Mouse (Mus musculus) kidney, embryonic 16.5 days (tissue): ENCODE results near the gene Tnfrsf4. TPM values are rescaled to one million over a fixed set of nuclear protein-coding genes. Genes with fewer than 3 reads are reported as not detected.

Source experiments
- ATAC-seq: fragments of 200-750 bp; cut with Nextera tagmentation; 2 replicates; pipeline ENCODE4 v1.8.0; 2017; ENCODE audit warnings: moderate TSS enrichment; ENCODE audit not compliant: low FRiP score, low TSS enrichment
- H3K27ac ChIP-seq: fragments of 300-500 bp; sonication (generic); 2 replicates; pipeline ENCODE4 v1.5.1; 2014; ENCODE audit warnings: low read length
- H3K27me3 ChIP-seq: fragments of 300-500 bp; sonication (generic); 2 replicates; pipeline ENCODE4 v1.6.1; 2014; ENCODE audit warnings: low read length, control low read depth, mixed read lengths; ENCODE audit not compliant: insufficient read depth
- H3K36me3 ChIP-seq: fragments of 300-500 bp; sonication (generic); 2 replicates; pipeline ENCODE4 v1.6.1; 2014; ENCODE audit warnings: low read length, control low read depth, mixed read lengths; ENCODE audit not compliant: insufficient read depth
- H3K4me1 ChIP-seq: fragments of 300-500 bp; sonication (generic); 2 replicates; pipeline ENCODE4 v1.6.1; 2014; ENCODE audit warnings: low read length, control low read depth, mixed read lengths; ENCODE audit not compliant: insufficient read depth
- H3K4me2 ChIP-seq: fragments of 300-500 bp; sonication (generic); replicated peaks from 2 replicates; pipeline ENCODE4 v1.6.1; 2014; ENCODE audit warnings: low read depth, low read length
- H3K4me3 ChIP-seq: fragments of 300-500 bp; sonication (generic); 2 replicates; pipeline ENCODE4 v1.5.1; 2014; ENCODE audit warnings: mild to moderate bottlenecking, low read length
- H3K9ac ChIP-seq: fragments of 300-500 bp; sonication (generic); replicated peaks from 2 replicates; pipeline ENCODE4 v1.6.1; 2014; ENCODE audit warnings: low read length
- H3K9me3 ChIP-seq: fragments of 300-500 bp; sonication (generic); 2 replicates; pipeline ENCODE4 v1.6.1; 2016; ENCODE audit warnings: low read length, control low read depth
- WGBS: fragments of 180-500 bp; shearing (Covaris S2); extraction: QIAGEN DNeasy Blood & Tissue Kit; methylation state at CpG from one replicate; pipeline ENCODE4 v1.1.7; 2014; 5-methylcytosine and 5-hydroxymethylcytosine counted together
- microRNA counts: library from miRNA; unstranded; fragments of <30 nt; microRNA quantifications from one replicate; lab custom pipeline; 2016
- microRNA-seq: library from miRNA; unstranded; fragments of <30 nt; microRNA quantifications from one replicate; pipeline ENCODE4, GENCODE M21; 2016
- polyA plus RNA-seq: library from polyadenylated mRNA; unstranded; fragments of >200 nt; fragmentation: Nextera tagmentation; extraction: Ambion mirVana; gene quantifications from 2 replicates; pipeline ENCODE4 v1.2.1, GENCODE M21; 2015

The Tnfrsf4 gene
- polyA plus RNA-seq, 1 experiment from 2014 or later = 1.2 TPM

- peak; percentile 83 for ATAC-seq
- Histone ChIP-seq H3K4me3 (peak within 1 kb of the TSS; percentile 47), H3K36me3 (no peaks in the 10 kb centered on the region), H3K27ac (peak within 1 kb of the TSS; percentile 98), H3K4me2 (peak within 1 kb of the TSS; percentile 55), H3K27me3 (no peaks in the 10 kb centered on the region), H3K9ac (peak within 1 kb of the TSS; percentile 74), H3K9me3 (no peaks in the 10 kb centered on the region), H3K4me1 (peaks cover 16% of the 10 kb centered on the region)
- WGBS = 22% methylated on average over 5 of the region's 5 CpGs
Measured at GRCm38 (mm10) chr4:156059261-156059660, 45.6 kb downstream of the Tnfrsf4 start, which contains the start of gene Ttll10. Gene Ttll10, minus strand, starts transcription at chr4:156059414.

- ATAC-seq = peak; percentile 98
- peak overlapping the region; percentile 74 for H3K9ac ChIP-seq
- peak overlapping the region; percentile 98 for H3K27ac ChIP-seq
- peak overlapping the region; percentile 55 for H3K4me2 ChIP-seq
- H3K4me1 ChIP-seq = peaks cover 16% of the 10 kb centered on the region
- peak overlapping the region; percentile 47 for H3K4me3 ChIP-seq
- no peaks in the 10 kb centered on the region for H3K27me3 ChIP-seq
- 24% methylated on average over 10 of the region's 10 CpGs for WGBS
- H3K9me3 ChIP-seq = no peaks in the 10 kb centered on the region
- no peaks in the 10 kb centered on the region for H3K36me3 ChIP-seq
Measured at GRCm38 (mm10) chr4:156059713-156060112, 46.1 kb downstream of the Tnfrsf4 start.

GRCm38 (mm10) chr4:156063861-156064509, 50.3 kb downstream of the Tnfrsf4 start:
- peaks cover 5% of the 10 kb centered on the region for H3K4me1 ChIP-seq
- no peaks in the 10 kb centered on the region for H3K27me3 ChIP-seq
- no peak overlapping the region for H3K4me2 ChIP-seq
- peak overlapping the region; percentile 54 for H3K27ac ChIP-seq
- H3K36me3 ChIP-seq = no peaks in the 10 kb centered on the region
- no peak for ATAC-seq
- WGBS = 18% methylated on average over 4 of the region's 4 CpGs
- no peaks in the 10 kb centered on the region for H3K9me3 ChIP-seq
- H3K9ac ChIP-seq = peak overlapping the region; percentile 23; the same call in 1 of the 2 replicates
- no peak overlapping the region for H3K4me3 ChIP-seq

- no peaks in the 10 kb centered on the region for H3K27me3 ChIP-seq
- no peaks in the 10 kb centered on the region for H3K36me3 ChIP-seq
- peaks cover 5% of the 10 kb centered on the region for H3K4me1 ChIP-seq
- ATAC-seq = no peak
- no peak overlapping the region for H3K4me3 ChIP-seq
- no peaks in the 10 kb centered on the region for H3K9me3 ChIP-seq
- H3K9ac ChIP-seq = no peak overlapping the region
- no peak overlapping the region for H3K4me2 ChIP-seq
- WGBS = 80% methylated on average over 9 of the region's 9 CpGs
- H3K27ac ChIP-seq = peak overlapping the region; percentile 54
Measured at GRCm38 (mm10) chr4:156064510-156064897, 50.9 kb downstream of the Tnfrsf4 start.

- no peak overlapping the region for H3K4me3 ChIP-seq
- ATAC-seq = peak; percentile 52; the same call in 1 of the 2 replicates
- peak overlapping the region; percentile 33; the same call in 1 of the 2 replicates for H3K27ac ChIP-seq
- 83% methylated on average over 10 of the region's 10 CpGs for WGBS
- no peaks in the 10 kb centered on the region for H3K27me3 ChIP-seq
- no peak overlapping the region for H3K9ac ChIP-seq
- no peaks in the 10 kb centered on the region for H3K36me3 ChIP-seq
- H3K9me3 ChIP-seq = no peaks in the 10 kb centered on the region
- peaks cover 8% of the 10 kb centered on the region for H3K4me1 ChIP-seq
- no peak overlapping the region for H3K4me2 ChIP-seq
Measured at GRCm38 (mm10) chr4:156065156-156065894, 51.7 kb downstream of the Tnfrsf4 start.

MicroRNAs encoded within 50 kb of the gene (microRNA counts, 519-probe panel; counts per million panel counts)
- microRNA mmu-miR-200a (lab: Ali Mortazavi, UCI) (3,878 counts per million, percentile 87 among the panel's probes with 10 or more counts), microRNA mmu-miR-200b (lab: Ali Mortazavi, UCI) (4,434 counts per million, percentile 93 among the panel's probes with 10 or more counts), microRNA mmu-miR-429 (lab: Ali Mortazavi, UCI) (4,820 counts per million, percentile 96 among the panel's probes with 10 or more counts)

Small RNA genes within 50 kb of the gene (microRNA-seq; reads per million reads assigned to microRNA genes)
- gene Mir200a = 1,085 reads per million, percentile 80 among the genes with 10 or more reads in this experiment
- gene Mir200b = 5,433 reads per million, percentile 93 among the genes with 10 or more reads in this experiment
- 17,755 reads per million, percentile 96 among the genes with 10 or more reads in this experiment for gene Mir429

Other genes starting within 250 kb of the Tnfrsf4 start
- gene Vwa1, start 239.1 kb upstream of the Tnfrsf4 start, polyA plus RNA-seq = 7.4 and 11.3 TPM in 2 replicates
- 0.32 and 0.33 TPM in 2 replicates for gene Tmem88b, start 228.0 kb upstream of the Tnfrsf4 start, polyA plus RNA-seq
- 0.32 and 0.41 TPM in 2 replicates for gene Ankrd65, start 223.4 kb upstream of the Tnfrsf4 start, polyA plus RNA-seq
- 205 and 209 TPM in 2 replicates for gene Mrpl20, start 211.0 kb upstream of the Tnfrsf4 start, polyA plus RNA-seq
- 168 and 179 TPM in 2 replicates for gene Ccnl2, start 201.4 kb upstream of the Tnfrsf4 start, polyA plus RNA-seq
- 143 and 157 TPM in 2 replicates for gene Aurkaip1, start 182.6 kb upstream of the Tnfrsf4 start, polyA plus RNA-seq
- gene Mxra8, start 174.2 kb upstream of the Tnfrsf4 start, polyA plus RNA-seq = 119 and 125 TPM in 2 replicates
- 5.5 and 6.3 TPM in 2 replicates for gene Dvl1, start 166.4 kb upstream of the Tnfrsf4 start, polyA plus RNA-seq
- 0.22 and 0.40 TPM in 2 replicates for gene Tas1r3, start 150.5 kb upstream of the Tnfrsf4 start, polyA plus RNA-seq
- gene Cptp, start 144.4 kb upstream of the Tnfrsf4 start, polyA plus RNA-seq = 20.0 TPM in 2 replicates
- 72.9 and 80.1 TPM in 2 replicates for gene Ints11, start 144.3 kb upstream of the Tnfrsf4 start, polyA plus RNA-seq
- 51.4 and 55.1 TPM in 2 replicates for gene Pusl1, start 122.1 kb upstream of the Tnfrsf4 start, polyA plus RNA-seq
- gene Acap3, start 122.0 kb upstream of the Tnfrsf4 start, polyA plus RNA-seq = 16.5 and 17.6 TPM in 2 replicates
- 100.0 and 102 TPM in 2 replicates for gene Ube2j2, start 70.0 kb upstream of the Tnfrsf4 start, polyA plus RNA-seq
- gene C1qtnf12, start 51.5 kb upstream of the Tnfrsf4 start, polyA plus RNA-seq = 123 and 137 TPM in 2 replicates
- 18.0 and 18.7 TPM in 2 replicates for gene B3galt6, start 21.2 kb upstream of the Tnfrsf4 start, polyA plus RNA-seq
- gene Sdf4, start 21.0 kb upstream of the Tnfrsf4 start, polyA plus RNA-seq = 173 and 182 TPM in 2 replicates
- 1.3 and 2.5 TPM in 2 replicates for gene Tnfrsf18, start 12.3 kb downstream of the Tnfrsf4 start, polyA plus RNA-seq
- 7.4 and 10.1 TPM in 2 replicates for gene Ttll10, start 45.6 kb downstream of the Tnfrsf4 start, polyA plus RNA-seq
- gene 9430015G10Rik, start 96.1 kb downstream of the Tnfrsf4 start, polyA plus RNA-seq = 48.3 and 48.7 TPM in 2 replicates
- 0.19 and 0.32 TPM in 2 replicates for gene Rnf223, start 116.7 kb downstream of the Tnfrsf4 start, polyA plus RNA-seq
- 109 and 111 TPM in 2 replicates for gene Agrn, start 183.6 kb downstream of the Tnfrsf4 start, polyA plus RNA-seq
- gene Isg15, start 187.0 kb downstream of the Tnfrsf4 start, polyA plus RNA-seq = 2.2 and 2.8 TPM in 2 replicates
- gene AW011738, start 189.5 kb downstream of the Tnfrsf4 start, polyA plus RNA-seq = 8.1 and 8.7 TPM in 2 replicates
- 0.70 and 0.90 TPM in 2 replicates for gene Perm1, start 202.0 kb downstream of the Tnfrsf4 start, polyA plus RNA-seq
- 22.3 and 24.1 TPM in 2 replicates for gene Plekhn1, start 221.0 kb downstream of the Tnfrsf4 start, polyA plus RNA-seq
- gene Noc2l, start 222.2 kb downstream of the Tnfrsf4 start, polyA plus RNA-seq = 70.2 and 81.1 TPM in 2 replicates
- gene Samd11, start 241.8 kb downstream of the Tnfrsf4 start, polyA plus RNA-seq = 0.39 and 0.69 TPM in 2 replicates